Mouse (Mus musculus): ENCODE data around the gene Tmem246. TPM values are rescaled to one million over a fixed set of nuclear protein-coding genes. Genes with fewer than 3 reads are reported as not detected.

Gene Tmem246
- total RNA-seq, 2 experiments from 2014 or later = 49.3 to 51.8 TPM

Other genes starting within 250 kb of the Tmem246 start
- gene Acnat2, start 189.7 kb downstream of the Tmem246 start, total RNA-seq (2021) = not detected
- gene Acnat1, start 124.0 kb downstream of the Tmem246 start, total RNA-seq (2021) = not detected
- gene Baat, start 91.3 kb downstream of the Tmem246 start, total RNA-seq (2021) = not detected
- gene Mrpl50, start 76.8 kb downstream of the Tmem246 start, total RNA-seq (2021) = 10 to 100 TPM; 46.1 to 47.0 TPM
- gene Zfp189, start 76.7 kb downstream of the Tmem246 start, total RNA-seq (2021) = 1 to 10 TPM; 4.9 to 6.4 TPM
- under 1 TPM in 1 of 2 experiments, not detected in 1; 0.14 TPM for gene Aldob, start 48.3 kb downstream of the Tmem246 start, total RNA-seq (2021)
- 10 to 100 TPM; 36.2 to 36.3 TPM for gene Rnf20, start 34.1 kb upstream of the Tmem246 start, total RNA-seq (2021)
- not detected for gene Ppp3r2, start 84.1 kb upstream of the Tmem246 start, total RNA-seq (2021)
- under 1 TPM; 0.17 to 0.29 TPM for gene Grin3a, start 247.9 kb upstream of the Tmem246 start, total RNA-seq (2021)